Mouse (Mus musculus): ENCODE data around the gene Gm20388.

DNA sequence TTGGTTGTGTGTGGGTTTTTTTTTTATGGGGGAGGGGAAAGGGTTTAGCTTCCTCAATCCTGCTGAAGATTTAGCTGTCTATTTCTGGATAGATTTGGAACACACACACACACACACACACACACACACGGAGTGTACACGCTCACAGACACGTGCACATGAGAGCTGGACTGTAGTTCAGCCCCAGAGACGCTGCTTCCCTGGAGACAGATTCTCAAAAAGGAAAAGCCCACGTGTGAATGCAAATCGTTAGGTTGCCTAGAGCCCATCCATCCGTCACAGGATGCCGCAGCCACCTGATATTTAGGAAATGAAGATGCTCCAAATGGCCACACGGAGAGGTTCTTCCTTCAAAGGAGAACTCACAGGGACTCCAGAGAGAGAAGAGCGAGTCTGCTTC lies 3969.6 kb downstream of the Gm20388 start:
- no peak for TF ChIP-seq ZNF384 (IDR thresholded peaks at IDR 0.05; ENCODE audit: low read depth, low read length)
- no peak for TF ChIP-seq CHD2 (IDR thresholded peaks at IDR 0.05; ENCODE audit: low read depth, low read length)
- TF ChIP-seq ZC3H11A (IDR thresholded peaks at IDR 0.05; ENCODE audit: borderline replicate concordance, low read depth, low read length) = no peak
- no peak for TF ChIP-seq MAFK (IDR thresholded peaks at IDR 0.05; ENCODE audit: insufficient read depth, low read depth, low read length)
